Mouse (Mus musculus) thymus, postnatal 10 days (tissue): ENCODE results near the gene Rubcnl.

ENCODE experiments used
- DNase-seq, 2 experiments: peaks; one replicate each; pipeline ENCODE4 v3.0.0; 2021; ENCODE audit warnings: low spot score in 2 of 2

Gene Rubcnl

GRCm38 (mm10) chr14:75017877-75018825, 2.3 kb downstream of the Rubcnl start:
- no peak for DNase-seq

- DNase-seq, result no peak
These were observed 3.0 kb downstream of the Rubcnl start for GRCm38 (mm10) chr14:75018829-75019228.

- no peak for DNase-seq
These were observed 4.9 kb downstream of the Rubcnl start for GRCm38 (mm10) chr14:75020581-75021253.

- no peak for DNase-seq
These were observed 6.7 kb downstream of the Rubcnl start for GRCm38 (mm10) chr14:75022522-75022921.

- DNase-seq, result no peak
These were observed 9.2 kb downstream of the Rubcnl start for GRCm38 (mm10) chr14:75024793-75025710.

GRCm38 (mm10) chr14:75030764-75031163, 14.9 kb downstream of the Rubcnl start:
- no peak for DNase-seq

GRCm38 (mm10) chr14:75031999-75032575, 16.3 kb downstream of the Rubcnl start:
- DNase-seq, result no peak

GRCm38 (mm10) chr14:75032742-75033141, 16.9 kb downstream of the Rubcnl start:
- DNase-seq, result no peak

- DNase-seq, result no peak
These were observed 18.4 kb downstream of the Rubcnl start for GRCm38 (mm10) chr14:75034240-75034639.

GRCm38 (mm10) chr14:75035431-75035830, 19.6 kb downstream of the Rubcnl start:
- no peak for DNase-seq

- no peak for DNase-seq
These were observed 29.4 kb downstream of the Rubcnl start for GRCm38 (mm10) chr14:75045184-75045583.

- DNase-seq, result no peak
These were observed 36.6 kb downstream of the Rubcnl start for GRCm38 (mm10) chr14:75052451-75052850.

GRCm38 (mm10) chr14:75054455-75055343, 38.9 kb downstream of the Rubcnl start:
- DNase-seq, result no peak

- DNase-seq, result peak in 1 of 2 experiments; percentile 18
These were observed 41.1 kb downstream of the Rubcnl start for GRCm38 (mm10) chr14:75056861-75057431.

- DNase-seq, result peak in 1 of 2 experiments; percentile 59
These were observed 44.7 kb downstream of the Rubcnl start for GRCm38 (mm10) chr14:75060562-75060961.

- no peak for DNase-seq
These were observed 48.1 kb downstream of the Rubcnl start for GRCm38 (mm10) chr14:75063936-75064335.

GRCm38 (mm10) chr14:75064520-75064919, 48.7 kb downstream of the Rubcnl start:
- DNase-seq, result no peak

- no peak for DNase-seq
These were observed 49.4 kb downstream of the Rubcnl start for GRCm38 (mm10) chr14:75065211-75065610.

- DNase-seq, result peak; percentile 47 to 52
These were observed 52.7 kb downstream of the Rubcnl start for GRCm38 (mm10) chr14:75068430-75069112.
